Mouse (Mus musculus) G1E (cell line): ENCODE data around the gene Psmb6.

Experiments used
- CTCF ChIP-seq: IDR thresholded peaks from 2 replicates; pipeline ENCODE4 v1.5.1; 2012; ENCODE audit warnings: low read depth, low read length, inconsistent platforms, mixed read lengths
- GATA1 ChIP-seq: IDR thresholded peaks from 2 replicates; pipeline ENCODE4 v1.6.1; 2012; ENCODE audit warnings: borderline replicate concordance, low read length, inconsistent platforms, mixed read lengths
- POLR2AphosphoS5 ChIP-seq: IDR thresholded peaks from 2 replicates; pipeline ENCODE4 v1.6.1; 2012; ENCODE audit warnings: low read depth, low read length, inconsistent platforms; ENCODE audit not compliant: insufficient replicate concordance
- TAL1 ChIP-seq: conservative IDR thresholded peaks from 2 replicates; pipeline ENCODE4 v1.6.1; 2012; ENCODE audit warnings: low read depth, low read length, inconsistent platforms, mixed read lengths

GRCm38 (mm10) chr11:70532839-70533238 is 7.7 kb downstream of the Psmb6 start, which contains the start of gene Gm40193:
- TF ChIP-seq CTCF (no peak), TAL1 (no peak), GATA1 (no peak), POLR2AphosphoS5 (no peak)
